Mouse (Mus musculus) kidney, adult 2 months (tissue): Measurements from ENCODE around the gene Prdm2.

Experiments used
- CTCF ChIP-seq: fragments of 200-500 bp; conservative IDR thresholded peaks from 2 replicates; pipeline ENCODE4 v1.5.1; 2011; ENCODE audit warnings: low read depth, mild to moderate bottlenecking, control low read depth, low read length, moderate library complexity, mixed read lengths; ENCODE audit not compliant: insufficient read depth, insufficient read length
- POLR2A ChIP-seq: fragments of 200-500 bp; IDR thresholded peaks from one replicate; pipeline ENCODE4 v1.6.1; 2011; ENCODE audit warnings: low read depth, low read length, control low read depth

- TF ChIP-seq CTCF: no peak
- TF ChIP-seq POLR2A: no peak
Observed at GRCm38 (mm10) chr4:143118843-143119242, 94.0 kb downstream of the Prdm2 start.
